Mouse (Mus musculus): ENCODE measurements around the gene Bloc1s1. TPM values are rescaled to one million over a fixed set of nuclear protein-coding genes. Genes with fewer than 3 reads are reported as not detected.

Bloc1s1 gene
- polyA plus RNA-seq, 1 experiment from 2014 or later: 210 TPM

GRCm38 (mm10) chr10:128916665-128917064 lies 7.2 kb downstream of the Bloc1s1 start:
- Histone ChIP-seq H3K27me3 (no peaks in the 10 kb centered on the region), H3K4me2 (replicated peaks) (no peak overlapping the region), H3K4me1 (peaks cover 30% of the 10 kb centered on the region), H3K4me3 (no peak overlapping the region), H3K36me3 (peaks cover 61% of the 10 kb centered on the region), H3K27ac (no peak overlapping the region), H3K9ac (no peak overlapping the region), H3K9me3 (no peaks in the 10 kb centered on the region)
- no peak for ATAC-seq (ENCODE audit: insufficient number of reproducible peaks, insufficient read depth, low FRiP score, low TSS enrichment)
- 89% methylated on average over 3 of the region's 3 CpGs for WGBS

- ATAC-seq (ENCODE audit: insufficient number of reproducible peaks, insufficient read depth, low FRiP score, low TSS enrichment): no peak
- Histone ChIP-seq H3K27me3 (no peaks in the 10 kb centered on the region), H3K4me3 (no peak overlapping the region), H3K36me3 (peaks cover 64% of the 10 kb centered on the region), H3K27ac (no peak overlapping the region), H3K9ac (no peak overlapping the region), H3K4me1 (peaks cover 29% of the 10 kb centered on the region), H3K4me2 (replicated peaks) (no peak overlapping the region), H3K9me3 (no peaks in the 10 kb centered on the region)
- 94% methylated on average over 2 of the region's 2 CpGs for WGBS
Measured at GRCm38 (mm10) chr10:128915550-128915949, 8.3 kb downstream of the Bloc1s1 start.

- no peak overlapping the region for H3K9ac ChIP-seq
- no peaks in the 10 kb centered on the region for H3K9me3 ChIP-seq
- H3K4me3 ChIP-seq: no peak overlapping the region
- H3K36me3 ChIP-seq: peaks cover 64% of the 10 kb centered on the region
- no peak overlapping the region for H3K27ac ChIP-seq
- no peak overlapping the region for H3K4me2 ChIP-seq (replicated peaks)
- 86% methylated on average over 12 of the region's 12 CpGs for WGBS
- peaks cover 18% of the 10 kb centered on the region for H3K4me1 ChIP-seq
- no peaks in the 10 kb centered on the region for H3K27me3 ChIP-seq
- ATAC-seq (ENCODE audit: insufficient number of reproducible peaks, insufficient read depth, low FRiP score, low TSS enrichment): no peak
Measured at GRCm38 (mm10) chr10:128913696-128914095, 10.1 kb downstream of the Bloc1s1 start.

- Histone ChIP-seq H3K27ac (peak overlapping the region; percentile 50; the same call in 1 of the 2 replicates), H3K4me3 (no peak overlapping the region), H3K4me1 (peaks cover 18% of the 10 kb centered on the region), H3K27me3 (no peaks in the 10 kb centered on the region), H3K36me3 (peaks cover 59% of the 10 kb centered on the region), H3K9ac (peak overlapping the region; percentile 12; the same call in 1 of the 2 replicates), H3K4me2 (replicated peaks) (no peak overlapping the region), H3K9me3 (no peaks in the 10 kb centered on the region)
- WGBS: 10% methylated on average over 5 of the region's 5 CpGs
- no peak for ATAC-seq (ENCODE audit: insufficient number of reproducible peaks, insufficient read depth, low FRiP score, low TSS enrichment)
Measured at GRCm38 (mm10) chr10:128913219-128913618, 10.6 kb downstream of the Bloc1s1 start.

- Histone ChIP-seq H3K4me2 (replicated peaks) (no peak overlapping the region), H3K4me3 (no peak overlapping the region), H3K4me1 (peaks cover 18% of the 10 kb centered on the region), H3K9me3 (no peaks in the 10 kb centered on the region), H3K9ac (peak overlapping the region; percentile 12; the same call in 1 of the 2 replicates), H3K27ac (peak overlapping the region; percentile 50; the same call in 1 of the 2 replicates), H3K27me3 (no peaks in the 10 kb centered on the region), H3K36me3 (peaks cover 55% of the 10 kb centered on the region)
- ATAC-seq (ENCODE audit: insufficient number of reproducible peaks, insufficient read depth, low FRiP score, low TSS enrichment): no peak
- WGBS: 73% methylated on average over 4 of the region's 4 CpGs
Measured at GRCm38 (mm10) chr10:128912791-128913190, 11.0 kb downstream of the Bloc1s1 start.

- no peak overlapping the region for H3K4me3 ChIP-seq
- no peaks in the 10 kb centered on the region for H3K9me3 ChIP-seq
- ATAC-seq (ENCODE audit: insufficient number of reproducible peaks, insufficient read depth, low FRiP score, low TSS enrichment): no peak
- 0 out of 2 replicates have a peak overlapping the region, but pooled peaks have one; percentile 50 for H3K27ac ChIP-seq
- 91% methylated on average over 4 of the region's 4 CpGs for WGBS
- H3K9ac ChIP-seq: peak overlapping the region; percentile 12; the same call in 1 of the 2 replicates
- H3K4me1 ChIP-seq: peaks cover 18% of the 10 kb centered on the region
- peaks cover 50% of the 10 kb centered on the region for H3K36me3 ChIP-seq
- 0 out of 2 replicates have a peak overlapping the region, but pooled peaks have one; percentile 2 for H3K4me2 ChIP-seq (replicated peaks)
- H3K27me3 ChIP-seq: no peaks in the 10 kb centered on the region
Measured at GRCm38 (mm10) chr10:128912268-128912667, 11.6 kb downstream of the Bloc1s1 start.

- Histone ChIP-seq H3K27me3 (no peaks in the 10 kb centered on the region), H3K27ac (peak overlapping the region; percentile 37; the same call in 1 of the 2 replicates), H3K9ac (peak overlapping the region; percentile 87; the same call in 1 of the 2 replicates), H3K9me3 (no peaks in the 10 kb centered on the region), H3K4me2 (replicated peaks) (peak overlapping the region; percentile 61), H3K36me3 (peaks cover 41% of the 10 kb centered on the region), H3K4me1 (peaks cover 18% of the 10 kb centered on the region), H3K4me3 (peak overlapping the region; percentile 75)
- 90% methylated on average over 6 of the region's 6 CpGs for WGBS
- no peak for ATAC-seq (ENCODE audit: insufficient number of reproducible peaks, insufficient read depth, low FRiP score, low TSS enrichment)
Measured at GRCm38 (mm10) chr10:128911430-128911829, 12.4 kb downstream of the Bloc1s1 start.

- Histone ChIP-seq H3K4me2 (replicated peaks) (peak overlapping the region; percentile 61), H3K9me3 (no peaks in the 10 kb centered on the region), H3K27me3 (no peaks in the 10 kb centered on the region), H3K4me1 (peaks cover 18% of the 10 kb centered on the region), H3K36me3 (peaks cover 32% of the 10 kb centered on the region), H3K4me3 (peak overlapping the region; percentile 75), H3K9ac (peak overlapping the region; percentile 87), H3K27ac (peak overlapping the region; percentile 94)
- under 1% methylated on average over 61 of the region's 66 CpGs for WGBS
- ATAC-seq (ENCODE audit: insufficient number of reproducible peaks, insufficient read depth, low FRiP score, low TSS enrichment): peak; percentile 6; the same call in 1 of the 2 replicates
Measured at GRCm38 (mm10) chr10:128910066-128910841, 13.6 kb downstream of the Bloc1s1 start.

GRCm38 (mm10) chr10:128909567-128910028 lies 14.2 kb downstream of the Bloc1s1 start:
- WGBS: 1% methylated on average over 41 of the region's 41 CpGs

GRCm38 (mm10) chr10:128908778-128909448 lies 14.9 kb downstream of the Bloc1s1 start:
- Histone ChIP-seq H3K4me1 (peaks cover 18% of the 10 kb centered on the region), H3K4me2 (replicated peaks) (peak overlapping the region; percentile 61), H3K27me3 (no peaks in the 10 kb centered on the region), H3K4me3 (peak overlapping the region; percentile 75), H3K27ac (peak overlapping the region; percentile 94), H3K36me3 (peaks cover 20% of the 10 kb centered on the region), H3K9ac (peak overlapping the region; percentile 87; the same call in 1 of the 2 replicates), H3K9me3 (no peaks in the 10 kb centered on the region)
- no peak for ATAC-seq (ENCODE audit: insufficient number of reproducible peaks, insufficient read depth, low FRiP score, low TSS enrichment)
- WGBS: 57% methylated on average over 13 of the region's 13 CpGs

More at GRCm38 (mm10) chr10:128909567-128910028, 14.2 kb downstream of the Bloc1s1 start:
- Histone ChIP-seq H3K9ac (peak overlapping the region; percentile 87), H3K4me1 (peaks cover 18% of the 10 kb centered on the region), H3K27ac (peak overlapping the region; percentile 94), H3K4me3 (peak overlapping the region; percentile 75), H3K27me3 (no peaks in the 10 kb centered on the region), H3K9me3 (no peaks in the 10 kb centered on the region), H3K36me3 (peaks cover 27% of the 10 kb centered on the region), H3K4me2 (replicated peaks) (peak overlapping the region; percentile 61)
- ATAC-seq (ENCODE audit: insufficient number of reproducible peaks, insufficient read depth, low FRiP score, low TSS enrichment): peak; percentile 70

GRCm38 (mm10) chr10:128904812-128905211 lies 19.0 kb downstream of the Bloc1s1 start:
- no peak for ATAC-seq (ENCODE audit: insufficient number of reproducible peaks, insufficient read depth, low FRiP score, low TSS enrichment)
- 76% methylated on average over 5 of the region's 5 CpGs for WGBS

More at GRCm38 (mm10) chr10:128904812-128905211, 19.0 kb downstream of the Bloc1s1 start:
- Histone ChIP-seq H3K9ac (no peak overlapping the region), H3K4me3 (no peak overlapping the region), H3K4me2 (replicated peaks) (no peak overlapping the region), H3K27ac (no peak overlapping the region), H3K36me3 (no peaks in the 10 kb centered on the region), H3K27me3 (no peaks in the 10 kb centered on the region), H3K9me3 (no peaks in the 10 kb centered on the region), H3K4me1 (no peaks in the 10 kb centered on the region)

Measured in embryonic facial prominence, embryonic 12.5 days (tissue).